Mouse (Mus musculus): Measurements from ENCODE around the gene Elovl1. TPM values are rescaled to one million over a fixed set of nuclear protein-coding genes. Genes with fewer than 3 reads are reported as not detected.

The Elovl1 gene
- polyA plus RNA-seq (2012; rRNA removed), result 195 and 237 TPM in 2 replicates

GRCm38 (mm10) chr4:118427768-118428451 is at the start of gene Elovl1:
Gene Elovl1 (plus strand): TSS chr4:118428093.

GRCm38 (mm10) chr4:118409142-118409900 is 18.6 kb upstream of the Elovl1 start, which contains the start of the genes Szt2 and Med8:
Gene Szt2 (minus strand): TSS chr4:118409273.
Gene Med8 (plus strand): TSS chr4:118409337.

DNA sequence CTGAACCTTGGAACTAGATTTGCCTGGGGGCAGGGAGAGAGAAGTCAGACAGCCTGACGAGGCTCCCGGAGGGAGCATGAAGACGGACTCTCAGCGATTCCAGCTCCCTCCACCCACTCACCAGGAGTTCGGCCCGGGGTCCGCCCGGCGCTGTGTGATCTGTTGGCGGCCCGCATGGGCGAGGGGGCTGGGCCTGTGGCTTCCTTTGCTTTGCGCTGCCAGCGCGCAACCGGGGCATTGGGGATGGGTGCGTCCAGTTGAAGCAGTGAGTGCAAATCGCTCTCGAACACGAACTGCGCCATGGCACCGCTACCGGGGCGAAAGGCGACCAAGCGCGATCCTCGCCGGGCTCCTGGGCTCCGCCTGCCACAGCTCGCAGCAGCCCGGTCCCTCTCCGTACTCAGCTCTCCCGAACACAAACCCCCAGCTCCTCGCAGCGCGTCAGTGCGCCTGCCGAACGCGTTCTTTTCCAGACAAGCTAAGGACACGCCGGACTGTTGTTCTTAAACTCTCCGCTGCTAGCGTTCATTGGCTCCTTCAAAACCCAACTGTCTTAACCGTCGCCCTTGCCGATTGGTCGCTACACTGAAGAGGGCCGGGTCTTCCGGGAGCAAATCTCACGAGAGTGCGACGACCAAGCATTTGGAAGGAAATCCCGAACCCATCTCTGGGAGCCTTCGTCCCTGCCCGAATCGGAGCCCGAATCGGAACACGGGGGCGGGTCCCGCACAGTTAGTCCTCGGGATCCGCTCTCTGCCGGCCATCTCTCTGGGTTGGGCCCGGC is 9.1 kb downstream of the Elovl1 start, which contains the start of gene Cdc20:
Gene Cdc20, minus strand, starts transcription at position 533 of the 784 bp plus-strand sequence.

DNA sequence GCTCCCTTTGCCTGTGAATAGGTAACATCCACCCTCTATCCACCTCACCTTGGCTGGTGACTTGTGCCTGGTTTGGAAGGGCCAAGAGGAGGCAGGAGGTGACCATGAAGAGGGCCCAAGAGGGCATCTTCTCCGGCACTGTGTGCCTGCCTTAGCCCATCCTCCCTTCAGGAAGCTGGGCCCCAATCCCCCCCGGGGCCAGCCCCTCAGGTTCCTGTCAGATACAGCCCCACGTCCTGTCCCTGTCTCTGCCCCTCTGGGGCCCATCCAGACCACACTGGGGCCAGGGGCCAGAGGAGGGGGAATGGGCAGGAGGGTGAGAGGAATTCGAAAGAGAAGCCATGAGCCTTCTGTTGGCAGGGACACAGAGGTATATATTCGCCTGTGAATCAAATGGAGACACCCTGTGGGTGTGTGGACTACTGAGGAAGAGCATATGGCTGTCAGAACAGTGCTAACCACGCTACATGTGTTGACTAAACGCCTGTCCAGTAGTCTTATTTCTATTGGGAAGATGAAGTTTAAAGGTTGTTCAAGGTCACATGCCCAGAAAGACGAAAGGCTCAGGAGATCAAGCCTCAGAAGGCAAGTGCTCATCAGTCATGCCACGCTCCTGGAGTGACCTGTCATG is 29.6 kb downstream of the Elovl1 start, which contains the start of gene Mpl:
Gene Mpl, minus strand, starts transcription at position 169 of the 631 bp plus-strand sequence.

Other genes with a start within 250 kb of the Elovl1 start
- 38.6 and 45.6 TPM in 2 replicates for gene Kdm4a, start 248.1 kb upstream of the Elovl1 start, polyA plus RNA-seq (2012; rRNA removed)
- gene Ptprf, start 136.7 kb upstream of the Elovl1 start, polyA plus RNA-seq (2012; rRNA removed), result 139 and 147 TPM in 2 replicates
- gene Szt2, start 18.8 kb upstream of the Elovl1 start, polyA plus RNA-seq (2012; rRNA removed), result 39.0 and 47.1 TPM in 2 replicates
- gene Med8, start 18.8 kb upstream of the Elovl1 start, polyA plus RNA-seq (2012; rRNA removed), result 22.4 and 28.4 TPM in 2 replicates
- 38.7 and 71.9 TPM in 2 replicates for gene Cdc20, start 9.3 kb downstream of the Elovl1 start, polyA plus RNA-seq (2012; rRNA removed)
- 0.09 and 0.16 TPM in 2 replicates for gene Mpl, start 29.4 kb downstream of the Elovl1 start, polyA plus RNA-seq (2012; rRNA removed)
- gene Tie1, start 62.0 kb downstream of the Elovl1 start, polyA plus RNA-seq (2012; rRNA removed), result 62.5 and 72.4 TPM in 2 replicates
- gene 2610528J11Rik, start 98.9 kb downstream of the Elovl1 start, polyA plus RNA-seq (2012; rRNA removed), result 10.5 and 10.7 TPM in 2 replicates
- gene Tmem125, start 116.0 kb downstream of the Elovl1 start, polyA plus RNA-seq (2012; rRNA removed), result 16.5 and 17.4 TPM in 2 replicates
- gene Cfap57, start 192.7 kb downstream of the Elovl1 start, polyA plus RNA-seq (2012; rRNA removed), result 1.4 TPM in 2 replicates
- gene Ebna1bp2, start 192.7 kb downstream of the Elovl1 start, polyA plus RNA-seq (2012; rRNA removed), result 23.4 and 28.9 TPM in 2 replicates
- gene Olfr62, start 230.9 kb downstream of the Elovl1 start, polyA plus RNA-seq (2012; rRNA removed), result not detected in 2 replicates

All from ovary, adult 2 months (tissue).